Mouse (Mus musculus): ENCODE measurements around the gene Armc5.

DNA sequence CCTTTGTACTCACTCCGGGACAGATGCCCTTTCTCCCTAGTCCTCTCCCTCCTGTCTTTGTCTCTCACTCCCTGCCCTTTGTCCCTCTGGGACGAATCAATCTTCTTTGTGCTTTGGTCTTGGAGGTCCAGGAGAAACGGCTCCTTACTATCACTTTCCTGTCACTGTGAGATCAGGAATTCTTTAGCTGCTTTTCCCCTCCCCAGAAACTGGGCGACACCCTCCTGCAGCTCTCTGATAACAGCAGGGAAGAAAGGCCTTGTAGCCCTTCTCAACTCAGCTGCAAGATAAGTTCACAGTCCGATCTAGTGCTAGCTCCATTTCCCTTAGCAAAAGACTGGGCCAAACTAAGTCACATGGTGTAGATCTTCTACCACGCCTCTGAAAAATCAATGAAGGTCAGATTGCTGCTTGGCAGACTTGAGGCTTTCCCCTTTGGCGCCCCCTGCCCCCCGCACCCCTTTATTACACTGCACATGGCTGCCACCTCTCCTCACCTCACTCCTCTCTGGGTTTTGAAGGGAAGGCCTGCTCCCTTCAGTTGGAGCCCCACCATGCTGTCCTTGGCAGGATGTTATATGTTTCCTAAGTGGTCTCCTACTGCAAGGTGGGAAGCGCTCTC, 51.9 kb downstream of the Armc5 start:
- TF ChIP-seq CTCF (conservative IDR thresholded peaks at IDR 0.05; ENCODE audit: low read length) (peak; percentile 57), NANOG (IDR thresholded peaks at IDR 0.05; ENCODE audit: borderline replicate concordance, low read length) (no peak)
